Mouse (Mus musculus) heart, adult 2 months (tissue): ENCODE results near the gene Gm21887.
"Not testable (repeated sequence)": the region's sequence is repeated elsewhere in the genome, so short reads cannot be mapped to it uniquely, and the experiment has no call there.

Experiments
- CTCF ChIP-seq: fragments of 200-600 bp; IDR thresholded peaks from 2 replicates; pipeline ENCODE4 v1.8.1; 2022; ENCODE audit warnings: antibody characterized with exemption, mild to moderate bottlenecking, moderate library complexity
- EP300 ChIP-seq: fragments of 200-500 bp; IDR thresholded peaks from 2 replicates; pipeline ENCODE4 v1.6.1; 2011; ENCODE audit warnings: low read depth, low read length, control low read depth; ENCODE audit not compliant: insufficient read depth
- POLR2A ChIP-seq: fragments of 200-500 bp; IDR thresholded peaks from 2 replicates; pipeline ENCODE4 v1.6.1; 2011; ENCODE audit warnings: mild to moderate bottlenecking, low read depth, low read length, control low read depth; ENCODE audit not compliant: insufficient read depth

DNA sequence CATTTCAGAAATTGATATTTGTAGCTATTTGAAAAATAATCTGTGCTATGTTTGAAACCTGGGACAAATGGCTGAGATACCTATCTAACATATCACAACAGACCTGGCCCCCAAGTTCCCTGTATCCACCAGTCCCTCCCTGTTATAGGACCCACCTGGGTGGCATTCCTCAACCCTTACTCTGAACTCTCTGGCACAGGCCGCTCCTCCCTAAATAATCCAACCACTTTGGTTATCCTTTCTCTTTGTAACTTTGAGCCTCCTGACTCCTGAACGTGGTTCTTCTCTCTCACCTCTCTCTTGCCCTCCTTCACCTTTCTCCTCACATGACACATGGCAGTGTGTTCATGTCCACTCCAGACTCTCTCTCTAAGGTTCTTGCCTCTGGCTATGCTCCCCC is 37.3 kb upstream of the Gm21887 start:
- TF ChIP-seq CTCF, POLR2A, EP300: not testable (repeated sequence)
